Mouse (Mus musculus) intestine, postnatal 0 days (tissue): ENCODE measurements at regions not wholly inside any gene's neighbourhood (a gene's known extent, or its start where the extent isn't known, plus 50 kb on each side); places are given as distances from the start of the nearest gene placed in this dataset.

Experiments
- ATAC-seq: fragments of 200-750 bp; cut with Nextera tagmentation; 2 replicates; pipeline ENCODE4 v1.8.0; 2017; ENCODE audit warnings: mild to moderate bottlenecking, moderate TSS enrichment, moderate library complexity
- H3K27ac ChIP-seq: fragments of 300-500 bp; sonication (generic); 2 replicates; pipeline ENCODE4 v1.5.1; 2014; ENCODE audit warnings: mild to moderate bottlenecking, low read depth, low read length, moderate library complexity
- H3K27me3 ChIP-seq: fragments of 300-500 bp; sonication (generic); replicated peaks from 2 replicates; pipeline ENCODE4 v1.6.1; 2014; ENCODE audit warnings: low read length, mixed read lengths; ENCODE audit not compliant: control insufficient read depth, insufficient read depth
- H3K36me3 ChIP-seq: fragments of 300-500 bp; sonication (generic); 2 replicates; pipeline ENCODE4 v1.6.1; 2014; ENCODE audit warnings: mild to moderate bottlenecking, moderate library complexity; ENCODE audit not compliant: control insufficient read depth, insufficient read depth
- H3K4me1 ChIP-seq: fragments of 300-500 bp; sonication (generic); replicated peaks from 2 replicates; pipeline ENCODE4 v1.6.1; 2014; ENCODE audit warnings: antibody characterized with exemption, low read length, mixed read lengths; ENCODE audit not compliant: control insufficient read depth, insufficient read depth
- H3K4me2 ChIP-seq: fragments of 300-500 bp; sonication (generic); replicated peaks from 2 replicates; pipeline ENCODE4 v1.6.1; 2014; ENCODE audit warnings: low read depth, mild to moderate bottlenecking, moderate library complexity
- H3K4me3 ChIP-seq: fragments of 300-500 bp; sonication (generic); 2 replicates; pipeline ENCODE4 v1.5.1; 2014; ENCODE audit warnings: low read depth, low read length
- H3K9ac ChIP-seq: fragments of 300-500 bp; sonication (generic); 2 replicates; pipeline ENCODE4 v1.6.1; 2014; ENCODE audit warnings: mild to moderate bottlenecking, low read depth, low read length
- H3K9me3 ChIP-seq: fragments of 300-500 bp; sonication (generic); 2 replicates; pipeline ENCODE4 v1.6.1; 2016; ENCODE audit warnings: mixed run types; ENCODE audit not compliant: control insufficient read depth
- CTCF ChIP-seq: sonication (generic); IDR thresholded peaks from 2 replicates; pipeline ENCODE4 v1.5.1; 2016; ENCODE audit warnings: low read depth, mild to moderate bottlenecking, control low read depth, antibody characterized with exemption, moderate library complexity
- WGBS: fragments of 180-500 bp; shearing (Covaris S2); extraction: QIAGEN DNeasy Blood & Tissue Kit; methylation state at CpG from one replicate; pipeline ENCODE4 v1.1.7; 2014; 5-methylcytosine and 5-hydroxymethylcytosine counted together

GRCm38 (mm10) chr12:39328377-39328776 is 549.2 kb downstream of the Etv1 start:
- Histone ChIP-seq H3K4me1 (no peaks in the 10 kb centered on the region), H3K27ac (no peak overlapping the region), H3K4me2 (no peak overlapping the region), H3K4me3 (no peak overlapping the region), H3K9me3 (no peaks in the 10 kb centered on the region), H3K36me3 (no peaks in the 10 kb centered on the region), H3K27me3 (no peaks in the 10 kb centered on the region), H3K9ac (no peak overlapping the region)
- ATAC-seq = no peak
- no peak for TF ChIP-seq CTCF

- Histone ChIP-seq H3K27ac (no peak overlapping the region), H3K36me3 (no peaks in the 10 kb centered on the region), H3K4me2 (no peak overlapping the region), H3K27me3 (no peaks in the 10 kb centered on the region), H3K9me3 (no peaks in the 10 kb centered on the region), H3K9ac (no peak overlapping the region), H3K4me1 (no peaks in the 10 kb centered on the region), H3K4me3 (no peak overlapping the region)
- WGBS = 58% methylated on average over 5 of the region's 5 CpGs
- no peak for TF ChIP-seq CTCF
- no peak for ATAC-seq
Observed at GRCm38 (mm10) chr12:39339101-39339538, 559.9 kb downstream of the Etv1 start.

- WGBS = 88% methylated on average over 5 of the region's 5 CpGs
- H3K4me3 ChIP-seq = no peak overlapping the region
- no peak for TF ChIP-seq CTCF
- H3K4me1 ChIP-seq = no peaks in the 10 kb centered on the region
- no peaks in the 10 kb centered on the region for H3K36me3 ChIP-seq
- H3K27ac ChIP-seq = no peak overlapping the region
- H3K9me3 ChIP-seq = no peaks in the 10 kb centered on the region
- no peak overlapping the region for H3K9ac ChIP-seq
- ATAC-seq = no peak
- H3K27me3 ChIP-seq = no peaks in the 10 kb centered on the region
- no peak overlapping the region for H3K4me2 ChIP-seq
Observed at GRCm38 (mm10) chr12:39341751-39342271, 562.6 kb downstream of the Etv1 start.

- Histone ChIP-seq H3K9me3 (no peaks in the 10 kb centered on the region), H3K27me3 (no peaks in the 10 kb centered on the region), H3K9ac (no peak overlapping the region), H3K4me3 (no peak overlapping the region), H3K4me2 (no peak overlapping the region), H3K4me1 (no peaks in the 10 kb centered on the region), H3K27ac (no peak overlapping the region), H3K36me3 (no peaks in the 10 kb centered on the region)
- ATAC-seq = no peak
- TF ChIP-seq CTCF = no peak
- WGBS = 94% methylated on average over 9 of the region's 9 CpGs
Observed at GRCm38 (mm10) chr12:39342327-39342726, 563.1 kb downstream of the Etv1 start.

GRCm38 (mm10) chr12:39371480-39372245 is 592.5 kb downstream of the Etv1 start:
- Histone ChIP-seq H3K9ac (no peak overlapping the region), H3K9me3 (no peaks in the 10 kb centered on the region), H3K27me3 (no peaks in the 10 kb centered on the region), H3K27ac (no peak overlapping the region), H3K4me3 (no peak overlapping the region), H3K4me1 (no peaks in the 10 kb centered on the region), H3K36me3 (no peaks in the 10 kb centered on the region), H3K4me2 (no peak overlapping the region)
- ATAC-seq = no peak
- no peak for TF ChIP-seq CTCF

GRCm38 (mm10) chr12:39373721-39374120 is 594.5 kb downstream of the Etv1 start:
- Histone ChIP-seq H3K27ac (no peak overlapping the region), H3K4me3 (no peak overlapping the region), H3K9ac (no peak overlapping the region), H3K27me3 (no peaks in the 10 kb centered on the region), H3K4me2 (no peak overlapping the region), H3K4me1 (no peaks in the 10 kb centered on the region), H3K9me3 (no peaks in the 10 kb centered on the region), H3K36me3 (no peaks in the 10 kb centered on the region)
- no peak for ATAC-seq
- WGBS = 68% methylated on average over 1 of the region's 1 CpGs
- TF ChIP-seq CTCF = no peak
